In the genomic region with DNA sequence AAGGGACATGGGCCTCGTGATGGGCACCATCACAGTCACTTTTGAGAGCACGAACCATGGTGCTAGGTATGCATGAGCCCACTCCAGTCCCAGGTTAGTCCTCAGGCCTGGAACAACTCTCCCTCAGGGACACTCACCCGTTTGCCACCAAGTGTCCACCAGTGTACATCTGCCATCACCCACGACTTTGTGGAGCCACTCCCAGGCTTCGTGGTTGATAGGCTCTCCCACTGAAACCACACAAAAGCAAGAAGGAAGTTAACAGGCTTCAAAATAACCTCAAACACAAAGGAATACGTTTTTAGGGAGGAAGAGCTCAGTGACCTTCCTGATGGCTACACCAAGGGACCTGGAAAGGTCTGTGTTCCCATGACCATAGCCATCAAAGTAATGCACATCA, we compare ENCODE assay signal across 22 mouse cellular contexts. TPM values are rescaled to one million over a fixed set of nuclear protein-coding genes. Genes with fewer than 3 reads are reported as not detected.
"Had no signal": no experiment of that assay in that cellular context is flagged by ENCODE, and none has a peak within 500 bp of the region (broad histone marks: within the 10 kb centered on the region; RNA-seq: fewer than 3 reads in every experiment).

No protein-coding gene starts in this region.

- DNase-seq: lung, adult 18-20 months; lung, embryonic 14.5 days; lung, postnatal 10 days; lung, postnatal 36 days; midbrain, embryonic 14.5 days; retina, postnatal 1 day; right cerebral cortex, adult 18-20 months; right cerebral cortex, postnatal 25 days; right cerebral cortex, postnatal 4 days; spleen, adult 18-20 months; thymus, adult 2 months; thymus, postnatal 25 days; thymus, postnatal 4 days had no signal

- H3K27me3 ChIP-seq: midbrain, embryonic 12.5 days; neural tube, embryonic 13.5 days; neural tube, embryonic 15.5 days; stomach, embryonic 15.5 days had no signal

- H3K27ac ChIP-seq: macrophage; midbrain, embryonic 10.5 days; midbrain, embryonic 12.5 days; neural tube, embryonic 13.5 days; neural tube, embryonic 15.5 days; stomach, embryonic 15.5 days; stomach, postnatal 0 days had no signal

- H3K4me1 ChIP-seq: midbrain, embryonic 10.5 days; midbrain, embryonic 12.5 days; neural tube, embryonic 13.5 days; neural tube, embryonic 15.5 days; stomach, embryonic 15.5 days had no signal

- ATAC-seq: midbrain, embryonic 16.5 days had no signal

- H3K9me3 ChIP-seq: midbrain, embryonic 10.5 days; midbrain, embryonic 12.5 days; neural tube, embryonic 13.5 days; neural tube, embryonic 15.5 days; stomach, embryonic 15.5 days had no signal

- H3K4me3 ChIP-seq: midbrain, embryonic 10.5 days; midbrain, embryonic 12.5 days; myocyte; neural tube, embryonic 13.5 days; neural tube, embryonic 15.5 days; stomach, embryonic 15.5 days had no signal

- H3K36me3 ChIP-seq: midbrain, embryonic 10.5 days; stomach, embryonic 15.5 days had no signal

- H3K9ac ChIP-seq: lung, embryonic 14.5 days; midbrain, embryonic 12.5 days; neural tube, embryonic 13.5 days; neural tube, embryonic 15.5 days; stomach, embryonic 15.5 days had no signal

RNA-seq across cellular contexts. Expression of gene Acss1, which starts 41.2 kb away (rescaled TPM):
- polyA plus RNA-seq: myocyte had no signal

RNA-seq across cellular contexts. Expression of gene Cst7, which starts 56.9 kb away (rescaled TPM):
- polyA plus RNA-seq: midbrain, embryonic 12.5 days; myocyte had no signal
